Mouse (Mus musculus): ENCODE measurements at regions not wholly inside any gene's neighbourhood (a gene's known extent, or its start where the extent isn't known, plus 50 kb on each side); places are given as distances from the start of the nearest gene placed in this dataset.

DNA sequence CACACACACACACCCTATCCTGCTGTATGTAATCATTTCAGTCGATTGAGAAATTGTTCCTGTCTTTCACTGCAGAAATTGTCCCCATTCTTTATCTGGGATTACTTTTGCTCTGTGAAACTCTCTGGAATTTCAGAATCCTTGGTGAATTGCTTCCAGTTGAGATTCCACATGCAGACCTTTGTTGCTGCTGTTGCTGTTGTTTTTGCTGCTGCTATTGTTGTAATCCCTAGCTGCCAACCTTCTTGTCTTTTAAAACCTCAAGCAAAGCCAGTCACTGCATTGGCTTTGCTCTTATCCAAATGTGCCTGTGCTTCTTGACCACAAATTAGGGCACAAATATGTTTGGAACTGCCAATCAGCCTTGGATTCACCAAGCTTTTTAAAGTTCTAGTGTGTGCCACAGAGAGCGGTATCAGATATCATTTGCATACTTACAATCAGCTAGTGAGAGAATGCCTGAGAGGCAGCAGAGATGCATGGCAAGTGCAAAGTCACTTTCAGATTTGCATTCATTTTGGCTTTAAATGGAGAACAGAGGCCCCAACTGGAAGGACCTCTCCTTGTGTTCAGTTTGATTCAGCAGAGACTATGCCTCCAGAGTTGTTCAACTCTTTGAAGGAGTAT, 1187.0 kb upstream of the Map3k7 start:
- DNase-seq (ENCODE audit: low spot score in 2 of 2), result no peak

DNA sequence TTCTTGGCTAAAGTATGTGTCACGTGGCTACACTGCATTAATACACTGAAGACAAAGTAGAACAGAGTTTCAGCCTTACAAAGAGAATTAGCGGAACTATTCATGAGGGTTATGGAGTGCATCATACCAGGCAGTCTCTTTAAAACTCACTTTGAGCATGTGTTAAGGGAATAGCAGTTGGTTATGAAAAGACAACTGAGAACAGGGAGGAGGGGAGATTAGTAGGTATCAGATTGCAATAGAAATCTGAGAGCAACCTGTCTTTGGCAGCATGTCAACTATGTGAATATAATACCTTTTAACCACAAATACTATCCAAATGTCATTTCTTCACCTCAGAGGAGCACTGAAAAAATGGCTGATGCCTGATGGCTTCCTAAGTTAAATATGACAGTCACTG, 1182.2 kb upstream of the Map3k7 start:
- no peak for DNase-seq (ENCODE audit: low spot score in 2 of 2)

DNA sequence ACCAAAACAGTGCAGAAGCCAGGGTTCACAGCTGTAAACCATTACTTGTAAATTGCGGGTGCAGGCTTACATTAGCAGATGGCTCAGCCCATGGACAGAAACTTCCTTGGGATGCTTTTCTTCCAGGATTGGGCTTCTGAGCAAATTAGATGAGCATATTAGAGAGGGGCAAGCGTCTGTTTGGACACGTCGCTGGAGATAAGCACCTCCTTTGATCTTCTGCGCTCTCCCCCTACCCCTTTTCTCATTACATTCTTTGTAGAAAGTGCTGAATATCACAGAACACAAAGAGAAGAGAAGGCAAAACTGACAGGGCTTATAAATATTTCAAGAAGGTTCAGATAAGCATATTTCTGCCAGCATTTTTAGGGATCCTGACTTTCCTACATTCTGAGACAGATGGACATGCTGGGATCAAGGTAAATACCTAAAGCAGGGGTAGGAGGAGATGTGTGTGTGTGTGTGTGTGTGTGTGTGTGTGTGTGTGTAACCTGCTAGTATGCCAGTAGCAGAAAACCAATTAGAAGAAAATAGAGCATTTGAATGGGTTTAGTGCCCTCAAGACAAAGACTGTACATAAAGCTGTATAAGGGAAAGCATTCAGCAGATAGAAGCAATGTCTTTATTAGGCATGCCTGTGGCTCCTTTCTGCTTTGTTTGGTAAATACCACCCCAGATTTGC, 1173.8 kb upstream of the Map3k7 start:
- no peak for DNase-seq (ENCODE audit: low spot score in 2 of 2)

DNA sequence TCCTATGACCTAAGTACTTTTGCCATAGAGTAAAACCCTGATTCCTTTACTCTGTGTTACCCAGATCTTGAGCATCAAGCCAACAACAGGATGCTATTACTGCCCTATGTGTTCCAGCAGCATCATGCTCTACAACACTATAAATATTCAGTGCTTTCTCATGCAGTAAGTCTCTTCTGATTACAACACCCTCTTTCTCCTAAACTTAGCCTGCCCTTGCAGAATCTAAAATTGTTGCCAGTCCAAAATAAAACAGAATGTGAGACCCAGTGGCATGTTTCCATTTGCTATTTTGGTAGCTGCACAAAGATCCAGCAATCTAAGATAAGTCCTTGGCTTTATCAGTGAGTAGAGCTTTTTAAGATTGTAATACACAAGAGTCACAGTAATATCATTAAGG, 1154.1 kb upstream of the Map3k7 start:
- no peak for DNase-seq (ENCODE audit: low spot score in 2 of 2)

DNA sequence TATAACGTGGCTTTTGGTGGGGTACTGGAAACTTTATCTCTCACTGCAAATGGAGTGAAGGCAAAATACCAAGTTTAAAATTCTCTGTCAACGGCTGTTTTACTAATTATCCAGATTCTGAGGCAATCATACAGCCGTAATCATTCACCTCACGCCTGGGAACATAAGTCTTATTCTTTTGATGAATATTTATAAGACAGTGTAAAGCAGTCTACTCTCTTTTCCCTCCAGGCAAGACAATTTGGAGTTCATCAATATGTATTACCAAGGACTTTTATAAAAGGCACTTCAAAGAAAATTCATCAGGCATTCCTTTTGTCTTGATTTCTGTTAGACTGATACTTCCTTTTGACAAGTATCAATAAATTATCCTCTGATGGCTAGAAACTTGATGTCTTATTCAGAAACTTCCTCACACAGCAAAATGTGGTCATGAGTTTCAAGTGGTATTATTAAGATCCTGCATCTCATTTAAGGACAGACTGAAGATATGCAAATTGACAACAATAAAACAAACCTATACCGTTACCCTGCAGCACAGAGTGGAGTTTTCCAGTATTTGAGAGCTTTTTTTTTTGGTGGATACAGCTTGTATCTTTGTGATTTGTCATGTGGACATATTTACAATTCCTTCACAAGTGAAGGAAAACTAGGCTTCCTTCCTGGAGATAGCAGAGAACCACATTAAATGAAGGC, 1108.4 kb upstream of the Map3k7 start:
- DNase-seq (ENCODE audit: low spot score in 2 of 2), result no peak

DNA sequence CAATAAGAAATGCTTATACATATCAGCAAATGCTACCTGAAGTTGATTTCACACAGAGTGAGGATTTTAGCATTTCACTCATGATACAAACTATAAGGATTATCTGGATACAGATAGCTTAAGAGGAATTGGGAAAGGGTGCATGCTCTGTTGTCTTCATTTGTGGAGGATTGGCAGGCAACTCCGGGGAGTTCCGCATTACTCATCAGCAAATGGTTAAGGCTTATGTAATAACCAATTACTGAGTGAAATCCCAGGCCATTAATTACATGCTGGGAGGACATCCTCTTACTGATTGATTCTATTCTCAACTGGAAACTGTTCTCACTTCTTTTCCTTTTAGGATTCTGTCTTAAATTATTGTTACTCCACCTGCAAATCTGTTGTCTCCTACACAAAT, 1058.9 kb upstream of the Map3k7 start:
- DNase-seq (ENCODE audit: low spot score in 2 of 2), result no peak

DNA sequence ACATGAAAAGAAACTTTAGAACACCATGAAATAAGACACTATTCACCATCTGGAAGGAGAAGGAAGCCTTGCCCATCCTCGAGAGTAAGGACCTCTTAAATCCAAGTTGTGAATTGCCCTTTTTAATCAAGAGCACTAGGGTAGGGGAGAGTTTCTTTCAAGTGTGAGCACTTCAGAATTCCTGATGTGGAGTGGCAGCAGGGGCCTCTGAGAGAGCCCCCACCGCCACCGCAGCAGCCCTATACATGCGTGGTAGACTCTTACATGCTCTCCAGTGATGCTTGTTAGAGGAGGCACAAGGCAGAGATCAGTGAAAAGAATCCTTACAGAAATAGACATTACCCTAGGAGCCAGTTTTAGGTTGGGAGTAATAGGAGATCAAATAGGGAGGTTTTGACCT, 1041.0 kb upstream of the Map3k7 start:
- DNase-seq (ENCODE audit: low spot score in 2 of 2), result no peak

DNA sequence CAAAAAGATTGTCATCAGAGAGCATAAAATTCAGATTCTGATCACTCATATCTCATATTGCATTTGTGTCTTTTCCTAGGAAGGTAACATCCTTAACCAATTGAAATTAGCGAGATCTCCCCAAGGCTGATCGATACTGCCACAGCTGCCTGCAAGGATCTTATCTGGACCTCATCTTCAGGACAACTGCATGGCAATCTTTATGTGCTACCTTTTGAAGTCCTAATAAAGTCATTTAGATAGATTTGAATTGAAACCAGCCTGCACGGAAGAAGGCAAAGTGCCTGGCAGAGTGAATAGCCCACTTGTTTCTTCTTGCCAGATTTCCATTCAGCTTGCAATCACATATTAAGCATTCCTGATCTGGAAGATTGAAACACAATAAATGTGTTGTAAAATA, 1031.5 kb upstream of the Map3k7 start:
- no peak for DNase-seq (ENCODE audit: low spot score in 2 of 2)

DNA sequence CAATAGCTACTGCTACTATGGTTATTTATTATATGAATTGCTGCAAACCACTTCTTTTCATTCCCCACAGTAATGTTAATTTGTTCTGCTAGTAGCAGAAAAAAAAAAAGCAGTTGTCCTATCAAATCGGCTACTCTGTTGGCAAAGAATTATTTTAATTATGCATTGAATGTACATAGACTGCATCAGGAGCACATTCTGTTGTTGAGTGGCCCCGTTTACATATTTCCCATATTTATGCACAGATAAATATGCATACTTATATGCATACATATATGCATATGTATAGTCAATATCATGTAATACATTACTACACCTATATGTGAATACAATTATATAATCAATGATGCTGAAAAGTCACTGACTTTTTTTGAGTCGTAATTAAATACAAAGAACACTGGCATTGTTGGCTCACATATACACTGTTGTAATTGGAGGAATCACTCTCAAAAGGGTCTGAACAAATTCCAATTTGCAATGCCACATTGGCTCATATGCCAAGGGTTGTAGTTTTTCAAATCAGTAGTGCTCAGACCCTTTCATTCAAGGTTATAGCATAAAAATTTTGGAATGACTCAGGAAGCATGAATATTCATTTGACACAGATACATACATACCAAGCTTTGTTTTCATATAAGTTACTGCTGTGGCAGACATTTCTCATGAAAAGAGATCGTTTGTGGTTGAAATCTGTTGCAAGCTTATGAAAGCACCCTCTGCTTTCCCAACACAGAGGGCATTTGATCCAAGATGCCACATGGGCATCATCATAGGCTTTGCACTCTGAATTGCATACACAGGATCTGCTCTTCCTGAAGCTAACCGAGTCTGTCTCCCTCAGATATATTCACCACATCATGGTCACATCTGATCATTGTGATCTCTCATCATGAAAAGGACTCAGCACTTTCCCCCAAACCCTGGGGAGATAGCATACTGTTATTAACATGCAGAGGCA, 1030.6 kb upstream of the Map3k7 start:
- no peak for DNase-seq (ENCODE audit: low spot score in 2 of 2)

DNA sequence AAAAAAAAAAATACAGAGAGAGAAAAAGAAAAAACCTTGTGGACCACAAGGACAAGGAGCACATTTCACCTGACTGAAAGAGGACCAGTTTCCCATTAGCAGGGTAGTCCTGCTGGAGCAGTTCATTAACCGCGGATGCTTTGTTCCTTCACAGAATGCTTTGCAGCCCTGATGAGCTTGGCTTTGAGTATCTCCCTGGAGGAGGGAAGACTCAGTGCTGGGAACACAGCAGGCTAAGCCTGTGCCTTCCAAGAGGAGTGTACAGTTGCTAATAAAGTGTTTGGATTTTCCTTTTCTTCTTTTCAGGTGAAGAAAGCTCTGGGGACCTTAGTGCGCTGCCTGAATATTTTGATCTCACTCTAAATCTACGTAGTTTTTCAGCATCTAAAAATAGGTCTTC, 980.3 kb upstream of the Map3k7 start:
- no peak for DNase-seq (ENCODE audit: low spot score in 2 of 2)

DNA sequence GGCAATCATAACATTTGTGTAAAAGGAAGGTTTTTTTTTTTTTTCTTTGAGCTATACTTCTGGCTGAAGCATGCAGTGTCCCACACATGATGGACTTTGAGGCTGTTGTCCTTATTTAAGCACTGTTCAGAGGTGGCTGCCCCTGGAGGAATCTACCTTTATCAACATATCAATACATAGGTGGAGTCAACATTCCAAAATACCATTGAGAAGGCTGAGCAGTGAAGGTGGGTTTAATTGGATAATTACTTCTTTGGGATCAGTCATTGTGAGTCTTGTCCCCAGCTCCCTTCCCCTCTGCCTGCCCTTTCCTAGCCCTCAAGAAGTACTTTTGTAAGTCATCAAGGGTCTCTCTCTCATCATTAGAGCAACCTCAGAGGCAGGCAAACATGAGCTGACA, 951.9 kb upstream of the Map3k7 start:
- no peak for DNase-seq (ENCODE audit: low spot score in 2 of 2)

DNA sequence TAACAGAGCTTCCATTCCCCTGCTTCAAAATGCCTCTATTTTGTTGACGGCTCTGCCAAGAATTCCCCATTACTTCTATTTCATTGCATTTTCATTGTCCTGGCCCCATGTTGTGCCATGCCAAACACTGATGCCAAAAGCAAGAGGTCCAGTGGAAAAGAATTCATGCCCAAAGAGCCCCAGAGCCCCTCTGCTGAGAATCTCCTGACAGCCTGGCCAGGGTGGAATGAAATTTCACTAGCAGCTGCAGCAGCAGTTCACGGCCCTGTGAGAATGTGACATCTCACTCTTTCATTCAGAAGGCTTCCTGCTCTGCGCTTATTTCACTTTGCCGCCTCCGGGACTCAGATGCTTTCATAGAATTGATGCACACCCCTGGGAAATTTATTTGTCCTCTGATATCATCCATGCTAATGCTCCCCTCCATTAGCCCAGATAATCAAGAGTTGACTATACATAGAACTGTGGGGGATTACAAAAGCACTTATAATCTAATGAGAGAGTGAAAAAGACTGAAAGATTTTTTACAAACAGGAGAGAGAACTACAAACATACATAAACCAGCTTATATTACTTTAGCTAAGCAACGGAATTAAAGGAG, 911.7 kb upstream of the Map3k7 start:
- no peak for DNase-seq (ENCODE audit: low spot score in 2 of 2)

DNA sequence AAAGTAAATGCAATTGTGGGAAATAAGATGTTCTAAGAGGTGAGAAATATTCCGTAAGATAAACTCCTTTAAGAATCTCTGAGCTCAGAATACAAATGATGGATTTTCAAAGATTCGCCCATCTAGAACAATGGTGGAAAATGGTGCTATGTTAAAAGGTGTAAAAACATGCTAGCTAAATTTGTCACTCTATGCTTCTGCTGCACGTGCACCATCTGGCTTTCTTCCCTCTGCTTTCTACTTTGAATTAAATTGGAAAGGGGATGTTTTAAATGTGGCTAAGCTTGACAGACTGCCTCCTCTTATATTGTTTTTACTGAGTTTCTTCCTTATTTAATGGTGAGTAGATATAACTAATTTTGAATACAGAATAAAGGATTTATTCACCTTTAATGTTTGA, 887.7 kb upstream of the Map3k7 start:
- no peak for DNase-seq (ENCODE audit: low spot score in 2 of 2)

DNA sequence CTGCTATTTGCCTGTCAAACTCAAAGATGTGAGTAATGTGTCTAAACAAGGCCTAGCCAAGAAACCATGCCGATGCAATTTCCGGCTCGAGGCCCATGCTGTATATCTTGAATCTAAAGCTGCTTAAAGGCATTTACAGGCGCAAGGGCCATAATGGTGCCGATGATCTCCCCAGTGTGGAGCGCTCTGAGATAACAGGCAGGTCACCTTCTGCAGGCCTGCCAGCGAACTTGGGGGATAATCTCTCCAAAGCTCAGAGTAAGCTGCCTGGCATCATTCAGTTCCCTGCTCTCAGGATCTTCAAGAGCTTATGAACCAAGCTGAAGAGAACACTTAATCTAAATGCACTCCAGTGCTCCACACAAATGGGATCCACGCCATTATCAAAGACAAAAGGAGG, 842.3 kb upstream of the Map3k7 start:
- no peak for DNase-seq (ENCODE audit: low spot score in 2 of 2)

DNA sequence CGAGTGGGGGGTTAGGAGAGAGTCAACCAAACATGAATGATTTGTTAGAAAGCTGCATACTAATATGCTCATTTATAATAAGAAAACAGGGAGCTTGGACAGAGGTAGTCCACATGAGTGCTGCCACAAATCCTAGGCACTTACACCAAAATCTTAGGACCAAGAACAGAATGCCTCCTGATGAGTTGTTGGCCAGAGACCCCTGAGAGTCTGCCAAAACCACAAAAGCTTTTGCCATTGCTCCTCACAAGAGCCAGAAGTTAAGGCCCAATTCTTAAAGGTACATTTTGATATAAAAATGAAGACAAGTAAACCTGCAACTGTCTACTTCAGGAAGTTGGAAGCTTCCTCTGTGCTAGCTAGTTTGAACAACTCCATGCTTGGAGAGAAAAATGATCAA, 820.7 kb upstream of the Map3k7 start:
- no peak for DNase-seq (ENCODE audit: low spot score in 2 of 2)

DNA sequence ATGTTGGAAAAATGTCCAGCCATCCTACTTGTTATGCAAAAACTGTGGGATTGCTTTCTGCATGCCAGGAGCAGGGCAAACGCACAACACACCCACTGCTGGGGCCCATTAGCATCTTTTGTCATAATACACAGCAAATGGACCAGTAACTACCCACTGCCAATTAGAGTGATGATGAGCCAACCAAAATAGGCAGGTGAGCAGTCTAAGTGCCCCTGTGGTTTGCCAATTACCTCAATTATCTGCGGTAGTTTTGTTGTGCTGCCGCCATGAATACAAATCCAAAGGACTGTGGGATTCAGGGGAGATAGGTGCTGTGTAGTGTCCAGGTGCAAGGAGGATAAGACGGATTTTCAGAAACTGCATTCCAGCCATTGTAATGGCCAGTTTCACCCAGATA, 796.5 kb upstream of the Map3k7 start:
- no peak for DNase-seq (ENCODE audit: low spot score in 2 of 2)

DNA sequence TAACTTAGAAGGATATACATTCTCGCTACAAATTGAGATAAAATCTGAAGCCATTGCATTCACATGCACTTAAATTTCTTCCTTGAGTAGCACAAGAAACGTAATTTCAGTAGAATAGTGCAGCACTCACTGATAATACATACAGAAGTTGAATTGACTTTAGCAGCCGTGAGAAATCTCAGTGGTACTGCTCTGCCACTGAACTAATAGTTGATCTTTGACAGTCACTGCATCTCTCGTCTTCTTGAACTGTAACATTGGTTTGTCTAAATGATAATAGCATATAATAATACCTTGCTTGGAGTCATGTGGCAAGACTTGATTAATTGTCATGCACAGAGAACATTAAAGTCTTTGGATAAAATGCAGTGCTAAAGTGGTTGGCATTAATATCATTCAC, 795.5 kb upstream of the Map3k7 start:
- DNase-seq (ENCODE audit: low spot score in 2 of 2), result no peak

DNA sequence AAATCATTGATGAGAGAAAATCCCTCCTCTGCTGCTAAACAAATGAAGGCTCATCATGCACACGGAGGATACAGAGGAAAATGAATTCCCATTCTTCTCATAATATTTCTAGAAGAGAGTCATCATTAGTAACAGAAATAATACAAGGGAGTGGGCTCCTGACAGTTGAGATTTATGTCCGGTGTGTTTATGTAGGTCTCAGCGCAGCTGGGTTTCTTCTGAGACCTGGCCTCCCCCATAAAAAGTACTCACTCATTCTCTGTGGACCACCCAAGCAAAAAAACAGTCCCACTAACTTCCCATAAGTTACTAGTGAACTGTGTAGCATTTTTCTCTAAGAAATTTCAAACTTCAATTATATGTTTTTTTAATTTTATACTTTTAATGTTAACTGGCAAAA, 792.7 kb upstream of the Map3k7 start:
- no peak for DNase-seq (ENCODE audit: low spot score in 2 of 2)

DNA sequence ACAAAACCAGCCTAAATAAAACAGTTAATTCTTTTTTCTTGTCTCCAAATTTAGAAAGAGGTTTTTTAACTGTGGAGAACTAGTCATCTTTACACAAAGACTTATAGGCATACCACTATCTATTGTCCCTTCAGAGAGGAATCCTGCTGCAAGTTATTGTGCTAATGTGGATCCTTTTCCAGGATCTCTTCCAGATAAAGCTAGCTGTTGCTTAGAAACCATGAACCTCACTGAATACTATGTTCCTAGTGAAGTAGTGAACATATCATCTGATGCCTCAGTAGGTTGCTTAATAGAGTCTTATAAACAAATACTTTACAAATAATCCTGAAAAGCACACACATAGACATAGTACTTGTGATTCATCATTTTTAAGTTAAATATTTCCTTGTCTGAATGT, 766.0 kb upstream of the Map3k7 start:
- DNase-seq (ENCODE audit: low spot score in 2 of 2), result no peak

DNA sequence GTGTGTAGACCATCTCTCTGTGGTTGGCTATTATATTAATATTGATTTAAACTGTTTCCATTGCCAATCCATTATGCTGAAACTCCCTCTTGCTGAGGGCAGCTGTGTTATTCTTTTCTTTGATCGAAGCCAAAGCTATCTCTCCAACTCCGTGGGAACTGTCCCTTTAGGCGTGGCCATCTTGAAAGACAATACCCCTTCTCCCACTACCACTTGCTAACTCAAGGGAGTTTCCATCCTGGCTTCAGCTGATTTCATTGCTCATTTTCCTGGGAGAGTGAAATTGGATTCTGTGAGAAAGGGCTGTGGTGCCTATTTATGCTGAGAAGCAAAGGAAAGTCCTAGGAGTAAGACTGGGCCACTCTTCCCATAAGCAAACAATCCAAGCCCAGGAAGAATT, 760.6 kb upstream of the Map3k7 start:
- DNase-seq (ENCODE audit: low spot score in 2 of 2), result no peak

DNA sequence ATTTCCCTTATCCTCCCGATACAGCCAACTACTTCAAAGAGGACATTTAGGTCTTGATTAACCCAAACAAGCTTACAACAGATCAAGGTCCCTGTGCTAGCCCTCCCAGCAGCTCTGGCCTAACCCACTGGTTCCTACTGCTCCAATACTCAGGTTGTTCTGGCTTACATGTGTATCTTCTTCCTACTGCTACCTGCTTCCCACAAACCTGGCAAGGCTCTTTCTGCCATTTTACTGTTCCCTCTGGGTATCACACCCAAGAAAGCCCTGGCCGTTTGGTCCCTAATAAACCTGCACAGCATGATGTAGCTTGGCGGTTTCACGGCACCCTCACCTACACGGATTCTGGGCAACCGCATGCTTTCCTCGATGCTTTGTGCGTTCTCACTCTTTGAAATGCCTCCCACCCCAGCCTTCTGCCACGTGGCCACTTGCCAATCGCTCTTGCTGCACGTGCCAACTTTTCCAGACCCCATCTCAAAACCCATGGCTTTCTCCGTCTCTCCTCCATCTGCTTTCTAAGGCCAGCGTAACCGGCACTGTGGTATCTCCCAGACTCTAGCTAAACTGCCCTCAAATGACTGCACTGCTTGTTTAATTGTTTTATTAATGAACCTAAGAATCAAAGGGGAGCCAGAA, 758.4 kb upstream of the Map3k7 start:
- no peak for DNase-seq (ENCODE audit: low spot score in 2 of 2)
